Mouse (Mus musculus) frontal cortex, postnatal 14 days (tissue): ENCODE data around the gene Pfkp.

Experiments
- DNase-seq, 2 experiments: peaks; one replicate each; pipeline ENCODE4 v3.0.0; 2022; ENCODE audit warnings: low spot score in 2 of 2

Gene Pfkp

DNA sequence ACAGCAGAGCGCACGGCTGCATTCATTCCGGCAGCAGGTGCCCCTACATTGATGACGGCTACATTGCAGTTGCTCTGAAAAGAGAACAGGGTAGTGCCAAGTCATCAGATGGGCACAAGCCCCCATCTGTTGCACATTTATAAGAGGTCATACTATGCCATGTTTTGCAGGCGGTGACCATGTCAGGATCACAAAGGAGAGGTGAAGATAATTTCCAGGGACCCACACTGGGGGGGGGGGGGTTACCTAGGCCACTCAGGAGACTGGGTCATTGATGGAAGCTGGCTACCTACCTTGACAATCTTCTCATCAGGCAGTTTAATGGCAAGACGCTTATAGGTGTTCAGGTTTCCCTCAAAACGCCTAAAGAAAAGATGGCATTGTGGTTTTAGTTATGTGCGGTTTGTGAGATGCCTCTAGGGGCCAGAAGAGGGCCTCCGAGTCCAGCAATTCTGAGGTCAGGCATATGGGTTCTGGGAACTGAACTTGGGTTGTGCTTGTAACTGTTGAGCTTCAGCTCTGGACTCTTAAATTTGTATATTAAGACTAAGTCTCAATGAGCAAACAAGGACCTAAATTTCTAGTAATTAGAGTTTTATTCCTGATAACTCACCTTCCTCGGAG is 45.7 kb downstream of the Pfkp start:
- DNase-seq, result no peak

DNA sequence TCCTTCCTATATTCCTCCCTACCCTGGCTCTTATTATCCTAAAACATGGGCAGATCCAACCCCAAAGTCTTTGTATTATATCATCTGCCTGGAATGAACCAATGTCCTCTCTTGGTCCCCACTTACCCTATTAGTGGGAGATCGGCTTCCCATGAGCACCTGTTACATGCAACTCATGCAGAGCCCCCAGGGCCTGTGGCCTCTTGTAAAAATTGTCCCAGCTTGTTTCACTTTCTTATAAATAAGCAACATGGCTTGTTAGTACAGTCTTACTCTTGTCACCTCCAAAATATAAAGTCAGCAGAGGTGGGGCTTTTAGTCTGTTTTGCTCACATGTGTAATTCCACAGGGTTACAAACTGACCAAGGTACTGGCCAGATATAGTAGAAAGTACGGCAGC is 46.9 kb downstream of the Pfkp start:
- DNase-seq, result no peak

DNA sequence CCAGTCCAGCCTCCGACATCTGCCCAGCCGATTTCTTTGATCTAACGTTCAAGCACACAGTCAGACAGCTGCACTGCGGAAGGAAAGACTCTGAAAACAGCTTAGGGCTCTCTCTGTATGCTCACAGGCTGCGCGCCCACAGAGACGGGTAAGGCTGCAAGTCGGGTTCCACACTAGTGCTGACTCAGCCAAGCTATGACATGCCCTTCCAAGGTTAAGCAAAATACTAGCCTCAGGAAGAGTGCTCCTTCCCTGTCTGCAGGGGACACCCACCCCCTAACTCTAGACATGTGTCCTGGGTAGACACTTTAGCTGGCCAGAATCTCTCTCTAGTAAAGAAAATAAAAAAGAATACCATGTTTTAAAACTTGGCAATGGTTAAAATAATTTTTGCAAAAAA is 48.0 kb downstream of the Pfkp start:
- DNase-seq, result no peak

DNA sequence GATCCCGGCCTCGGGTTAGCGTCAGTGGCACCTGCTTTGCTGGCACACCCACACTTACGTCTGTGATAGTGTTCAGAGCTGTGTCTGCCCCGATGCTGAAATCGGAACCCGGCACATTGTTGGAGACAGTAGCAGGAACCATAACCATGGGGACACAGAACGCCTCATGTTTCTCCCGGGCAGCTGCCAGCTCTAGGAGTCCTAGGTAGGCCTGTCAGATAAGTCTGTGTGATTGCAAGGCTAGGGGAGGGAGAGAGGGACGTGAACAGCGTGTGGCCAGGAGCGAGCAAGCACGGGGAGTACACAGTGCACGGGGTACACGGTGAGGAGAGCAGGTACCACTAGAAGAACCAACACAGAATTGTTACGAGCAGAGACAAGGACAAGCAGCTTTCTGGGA is 50.8 kb downstream of the Pfkp start:
- no peak for DNase-seq

DNA sequence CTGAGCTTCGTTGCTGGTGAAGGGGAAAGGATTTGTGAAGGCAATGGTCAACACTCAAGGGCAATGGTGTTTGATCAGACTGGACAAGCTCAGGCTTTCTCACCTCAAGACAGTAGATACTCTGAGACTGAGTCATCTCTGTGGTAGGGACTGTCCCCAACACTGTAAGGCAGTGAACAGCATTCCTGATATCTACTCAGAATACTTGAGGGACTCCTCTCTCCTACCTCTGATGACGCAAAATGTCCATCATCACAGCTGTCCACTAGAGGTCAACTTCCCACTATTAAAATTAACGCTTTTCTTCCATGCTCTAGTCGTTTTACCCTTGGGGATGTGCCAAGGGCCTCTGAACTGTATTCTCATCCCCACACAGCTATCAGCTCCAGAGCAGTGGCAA is 53.2 kb downstream of the Pfkp start:
- no peak for DNase-seq

DNA sequence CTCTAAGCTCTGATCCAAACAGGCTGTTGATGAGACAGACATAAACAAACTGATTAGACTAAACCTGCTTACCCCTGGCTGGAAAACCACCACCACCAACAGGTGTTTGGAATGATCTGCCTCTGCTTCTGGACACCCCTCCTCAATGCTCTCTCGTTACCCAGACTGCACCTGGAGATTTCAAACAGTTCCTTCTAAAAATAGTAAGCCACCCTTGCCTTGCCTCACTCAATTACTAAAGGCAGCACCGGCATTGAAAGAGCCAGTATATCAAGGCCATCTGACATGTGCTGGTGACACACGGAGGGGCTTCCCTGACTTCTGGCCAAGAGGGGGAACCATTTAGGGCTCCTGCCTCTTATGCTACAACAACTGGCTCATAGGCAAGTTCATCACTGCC is 57.7 kb downstream of the Pfkp start:
- DNase-seq, result no peak

DNA sequence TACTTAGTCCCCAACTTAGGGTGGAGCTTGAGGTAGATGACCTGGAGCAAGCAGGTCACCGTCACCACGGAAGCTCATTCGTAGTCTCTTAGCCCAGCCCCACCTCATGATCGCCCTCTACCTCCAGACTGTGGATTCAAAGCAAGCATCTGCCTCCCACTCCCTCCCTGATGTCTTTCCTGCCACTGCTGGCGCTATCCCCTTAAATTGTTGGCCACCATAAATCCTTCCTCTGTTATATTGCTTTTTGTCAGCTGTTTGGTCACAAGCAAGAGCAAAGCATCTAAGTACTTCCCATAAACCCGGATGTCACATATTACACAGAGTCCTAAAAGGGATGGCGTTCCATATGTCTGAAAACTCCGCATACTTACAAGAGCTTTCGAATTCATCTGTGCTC is 62.6 kb downstream of the Pfkp start:
- DNase-seq, result no peak

DNA sequence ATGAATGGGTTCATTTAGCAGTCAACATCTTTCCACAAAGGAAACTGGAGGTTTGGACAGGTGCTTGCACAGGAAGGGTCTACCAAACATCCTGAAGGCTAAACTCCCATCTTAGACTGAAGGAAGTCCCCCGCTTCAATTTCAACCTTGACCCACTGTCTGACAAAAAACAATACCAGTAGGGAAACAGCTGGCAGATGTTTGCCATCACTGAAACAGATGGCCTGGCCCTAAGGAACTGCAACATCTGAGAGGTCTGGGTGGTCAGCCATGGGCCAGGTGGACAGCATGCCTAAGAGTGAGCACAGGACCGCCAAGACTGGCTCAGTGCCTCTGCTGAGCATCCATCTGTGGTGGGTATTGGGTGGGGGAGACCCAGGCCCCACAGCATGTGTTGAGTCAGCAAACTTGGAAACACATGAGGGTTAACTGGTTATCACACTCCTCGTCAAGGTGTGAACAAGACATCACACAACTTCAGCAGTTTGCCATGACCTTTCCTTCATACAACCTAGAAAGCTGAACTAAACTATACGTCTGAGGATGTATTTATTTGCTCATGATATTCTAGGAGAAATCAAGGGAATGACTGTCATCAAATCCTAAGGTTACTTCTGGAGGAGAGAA is 65.0 kb downstream of the Pfkp start:
- no peak for DNase-seq

DNA sequence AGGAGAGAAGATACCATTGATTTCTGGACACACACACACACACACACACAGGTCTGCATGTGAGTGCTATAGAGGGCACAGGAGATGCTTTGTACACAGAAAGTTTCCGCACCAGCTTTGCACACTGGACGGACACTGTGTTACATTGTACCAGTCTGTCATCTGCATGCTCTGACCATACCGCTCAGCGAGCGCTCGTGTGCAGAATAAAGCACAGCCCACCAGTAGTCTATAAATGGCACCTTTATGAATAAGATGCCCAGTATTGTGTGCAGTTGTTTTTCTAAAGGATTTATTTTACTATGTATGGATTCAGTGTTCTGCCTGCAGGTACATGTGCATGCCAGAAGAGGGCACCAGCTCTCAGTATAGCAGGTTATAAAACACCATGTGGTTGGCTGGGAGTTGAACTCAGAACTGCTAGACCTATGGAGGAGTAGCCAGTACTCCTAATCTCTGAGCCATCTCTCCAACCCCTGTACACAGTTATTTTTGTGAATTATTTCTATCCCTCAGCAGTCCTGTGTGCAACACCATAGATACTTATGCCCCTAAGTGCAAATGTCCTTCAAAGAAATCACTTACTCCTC is 72.6 kb downstream of the Pfkp start:
- no peak for DNase-seq

DNA sequence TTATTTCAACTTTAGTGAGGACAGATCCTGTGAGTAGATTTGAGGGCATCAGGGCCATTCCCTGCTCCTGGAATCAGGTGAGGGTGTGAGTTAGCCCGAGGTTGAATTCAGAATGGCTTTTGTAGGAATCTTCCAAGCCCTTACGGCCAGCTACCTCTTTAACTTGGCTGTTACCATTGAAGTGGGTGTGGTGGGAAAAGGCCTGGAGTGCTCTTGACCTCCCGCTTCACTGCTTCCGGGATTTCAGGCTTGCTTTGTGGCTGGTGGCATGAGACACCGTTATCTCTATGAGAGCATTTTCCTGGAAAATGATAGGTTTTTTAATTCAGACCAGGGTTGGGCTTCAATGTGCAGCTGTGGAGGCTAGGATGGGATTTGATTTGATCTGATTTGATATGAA is 83.0 kb downstream of the Pfkp start:
- DNase-seq, result no peak

DNA sequence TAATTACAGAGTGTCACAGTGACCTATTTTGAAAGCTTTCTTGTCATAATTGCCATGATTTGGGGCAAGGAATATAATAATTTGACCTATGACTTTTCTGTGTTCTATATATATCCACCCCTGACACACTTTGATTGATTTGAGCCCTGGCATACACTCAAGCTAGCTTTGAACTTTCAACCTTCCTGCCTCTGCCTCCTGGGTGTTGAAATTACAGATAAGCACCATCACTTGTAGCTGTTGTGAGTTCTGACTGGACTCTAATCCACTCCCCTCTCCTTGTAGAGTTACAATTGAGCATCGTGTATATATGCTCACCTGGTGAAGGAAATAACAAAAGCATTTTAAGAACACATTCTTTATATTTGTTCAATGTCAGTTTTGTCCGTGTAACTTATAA is 86.2 kb downstream of the Pfkp start:
- no peak for DNase-seq

DNA sequence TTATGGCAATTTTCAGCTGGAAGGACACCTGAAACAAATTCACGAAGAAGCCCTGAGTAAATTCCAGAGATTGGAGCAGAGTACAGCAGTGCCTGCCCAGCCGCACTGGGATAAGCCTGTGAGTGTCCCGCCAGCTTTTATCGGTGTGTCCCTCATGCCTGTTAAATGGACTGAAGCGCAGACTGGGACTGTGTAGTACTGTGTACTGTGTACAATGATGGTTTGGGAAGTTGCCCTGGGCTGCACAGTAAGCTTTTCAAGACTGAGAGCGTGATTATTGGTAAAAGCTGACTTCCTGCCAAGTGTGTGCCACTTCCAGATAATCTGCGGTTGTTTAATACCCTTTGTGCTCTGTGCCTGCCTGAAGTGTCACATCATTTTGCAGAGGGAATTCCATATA is 90.8 kb downstream of the Pfkp start:
- no peak for DNase-seq

DNA sequence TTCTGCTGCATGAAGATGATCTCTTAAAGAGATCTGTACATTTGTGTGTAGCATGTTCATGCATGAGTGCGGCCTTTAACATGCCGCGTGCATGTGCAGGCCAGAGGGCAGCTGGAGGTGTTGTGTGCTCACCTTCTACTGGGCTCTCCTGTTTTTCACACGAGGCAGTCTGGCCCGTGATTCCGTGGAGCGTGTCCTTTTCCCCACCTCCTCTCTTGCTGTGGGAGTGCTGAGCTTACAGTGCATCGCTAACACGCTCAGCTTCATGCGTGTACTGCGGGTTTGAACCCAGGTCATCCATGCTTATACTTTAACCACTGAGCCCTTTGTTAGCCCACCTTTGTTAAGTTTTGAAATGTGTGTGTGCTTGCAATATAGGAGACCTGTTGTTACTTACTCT is 92.9 kb downstream of the Pfkp start:
- no peak for DNase-seq

DNA sequence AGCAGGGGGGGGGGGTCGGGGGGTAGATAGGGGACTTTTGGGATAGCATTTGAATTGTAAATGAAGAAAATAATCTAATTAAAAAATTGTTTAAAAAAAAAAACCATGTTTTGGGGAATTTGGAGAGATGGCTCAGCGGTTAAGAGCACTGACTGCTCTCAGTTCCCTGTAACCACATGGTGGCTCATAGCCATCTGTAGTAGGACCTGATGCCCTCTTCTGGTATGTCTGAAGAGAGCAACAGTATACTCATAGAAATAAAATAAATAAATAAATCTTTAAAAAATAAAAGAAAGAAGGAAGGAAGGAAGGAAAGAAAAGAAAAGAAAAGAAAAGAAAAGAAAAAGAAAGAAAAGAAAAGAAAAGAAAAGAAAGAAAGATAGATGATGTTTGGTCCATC is 94.9 kb downstream of the Pfkp start:
- no peak for DNase-seq

DNA sequence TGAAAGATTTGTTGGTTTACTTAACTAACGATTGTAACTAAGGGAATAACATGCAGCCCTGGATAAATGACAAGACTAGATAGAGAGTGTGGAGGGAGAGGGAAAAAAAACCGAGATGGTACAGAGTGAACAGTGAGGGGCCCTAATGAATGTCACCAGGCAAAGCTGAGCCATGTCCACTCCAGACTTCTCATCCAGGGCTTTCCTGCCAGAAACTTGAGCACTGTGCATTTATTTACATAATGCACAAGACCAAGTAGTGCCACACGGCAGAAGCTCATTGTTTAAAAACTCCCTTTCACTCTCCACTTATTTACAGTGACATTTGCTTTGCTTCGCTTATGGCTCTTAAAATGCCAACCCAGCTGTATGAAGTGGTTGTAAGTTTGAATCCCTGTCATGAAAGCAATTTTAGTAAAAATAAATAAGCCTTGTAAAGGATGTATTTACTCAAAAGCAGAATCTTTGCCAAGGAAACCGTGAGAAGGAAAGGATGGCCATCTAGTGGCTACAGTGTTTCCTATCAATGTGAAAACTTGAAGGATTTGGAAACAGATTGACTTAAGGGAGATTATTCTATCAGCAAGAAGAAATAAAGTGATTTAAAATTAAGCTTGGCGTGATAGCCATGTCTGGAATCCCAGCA is 113.2 kb downstream of the Pfkp start:
- no peak for DNase-seq

DNA sequence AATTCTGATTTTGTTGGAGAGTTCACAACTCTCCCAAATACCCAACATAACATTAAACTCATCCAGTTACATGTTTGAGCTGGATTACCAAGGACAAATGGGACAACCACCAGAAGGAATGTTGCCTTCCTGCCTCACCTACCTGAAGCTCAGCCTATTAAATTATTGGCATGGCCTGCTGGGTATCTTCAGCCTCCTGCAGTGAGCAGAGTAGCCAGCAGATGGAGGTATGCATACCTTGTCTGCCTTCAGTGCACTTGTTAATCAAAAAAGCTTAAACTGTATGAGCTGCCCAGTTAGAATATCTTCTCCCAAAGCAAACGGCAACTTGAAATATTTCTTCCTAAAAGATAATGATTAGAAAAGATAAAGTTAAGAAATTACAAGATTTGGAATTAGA is 115.9 kb downstream of the Pfkp start:
- DNase-seq, result no peak
